Comparison of ENCODE assay signal across 7 mouse cellular contexts in the genomic region with DNA sequence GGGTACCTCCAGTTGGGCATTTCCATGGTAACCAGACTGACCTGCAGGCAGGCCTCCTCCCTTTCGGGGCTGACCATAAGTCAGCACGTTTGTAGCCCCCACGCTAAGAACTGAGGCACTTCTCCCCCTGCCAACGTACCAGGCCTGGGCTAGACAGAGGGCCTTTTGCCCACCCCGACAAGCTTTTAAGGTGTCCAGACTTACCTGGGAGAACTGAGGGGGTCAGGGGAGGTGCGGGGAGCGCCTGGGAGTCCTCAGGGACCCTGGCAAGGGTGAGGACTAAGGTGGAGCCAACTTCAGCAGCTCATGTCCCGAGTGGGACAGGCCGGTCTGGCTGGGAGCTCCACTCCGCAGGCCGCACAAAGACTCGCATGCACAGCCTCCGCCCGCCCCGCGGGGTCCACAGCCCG. TPM values are rescaled to one million over a fixed set of nuclear protein-coding genes. Genes with fewer than 3 reads are reported as not detected.
DNase-seq lines count a peak whose midpoint lies in the region; ATAC-seq and TF ChIP-seq lines count a peak whose summit lies in the region.

No protein-coding gene starts in this region.

- WGBS in lung, embryonic 15.5 days: 2% methylated on average over 17 of the region's 17 CpGs
- WGBS in hindbrain, embryonic 12.5 days: 0% methylated on average over 15 of the region's 17 CpGs
- WGBS in lung, postnatal 0 days: 0% methylated on average over 8 of the region's 17 CpGs

- ATAC-seq in lung, embryonic 15.5 days (ENCODE audit: borderline replicate concordance, extremely low read depth, low FRiP score, low TSS enrichment): peak; percentile 20; the same call in 1 of the 2 replicates
- ATAC-seq in hindbrain, embryonic 12.5 days (ENCODE audit: low FRiP score): peak; percentile 31
- peak; percentile 16; the same call in 1 of the 2 replicates for ATAC-seq in lung, postnatal 0 days

- H3K4me3 ChIP-seq in lung, embryonic 15.5 days: peak overlapping the region; percentile 76
- peak overlapping the region; percentile 99 for H3K4me3 ChIP-seq in hindbrain, embryonic 12.5 days
- peak overlapping the region; percentile 59 for H3K4me3 ChIP-seq in lung, postnatal 0 days (ENCODE audit: low read depth, low read length)

- no peak for TF ChIP-seq CTCF in lung, postnatal 0 days (IDR thresholded peaks at IDR 0.05)

- intact Hi-C loops in gastrocnemius, postnatal 14 days (cut with DNase I; ENCODE audit: low total_unique reads): no loop called here

- H3K27me3 ChIP-seq in lung, embryonic 15.5 days: no peaks in the 10 kb centered on the region
- no peaks in the 10 kb centered on the region for H3K27me3 ChIP-seq in hindbrain, embryonic 12.5 days
- no peaks in the 10 kb centered on the region for H3K27me3 ChIP-seq in lung, postnatal 0 days (replicated peaks; ENCODE audit: insufficient read depth, low read length)

- H3K36me3 ChIP-seq in lung, embryonic 15.5 days: peaks cover 30% of the 10 kb centered on the region
- H3K36me3 ChIP-seq in hindbrain, embryonic 12.5 days: peaks cover 27% of the 10 kb centered on the region
- peaks cover 22% of the 10 kb centered on the region for H3K36me3 ChIP-seq in lung, postnatal 0 days (ENCODE audit: insufficient read depth, low read length)

- TF ChIP-seq EP300 in lung, postnatal 0 days (IDR thresholded peaks at IDR 0.05): no peak

- no peaks in the 10 kb centered on the region for H3K9me3 ChIP-seq in lung, embryonic 15.5 days
- no peaks in the 10 kb centered on the region for H3K9me3 ChIP-seq in hindbrain, embryonic 12.5 days (replicated peaks)
- H3K9me3 ChIP-seq in lung, postnatal 0 days (ENCODE audit: low read length): no peaks in the 10 kb centered on the region

- H3K4me2 ChIP-seq in lung, embryonic 15.5 days: peak overlapping the region; percentile 85
- H3K4me2 ChIP-seq in hindbrain, embryonic 12.5 days (replicated peaks): peak overlapping the region; percentile 84
- H3K4me2 ChIP-seq in lung, postnatal 0 days (replicated peaks; ENCODE audit: low read depth, low read length): peak overlapping the region; percentile 83

- DNase-seq in lung, postnatal 25 days (ENCODE audit: low spot score): no peak
- peak; percentile 74 for DNase-seq in cerebellum, adult 9-11 months
- DNase-seq in lung, postnatal 0 days (ENCODE audit: low spot score): no peak
- DNase-seq in thymus, postnatal 36 days: peak; percentile 45 to 66
- DNase-seq in gastrocnemius, postnatal 14 days: no peak

- H3K4me1 ChIP-seq in lung, embryonic 15.5 days: peaks cover 62% of the 10 kb centered on the region
- H3K4me1 ChIP-seq in hindbrain, embryonic 12.5 days: peaks cover 67% of the 10 kb centered on the region
- peaks cover 49% of the 10 kb centered on the region; the same call in 1 of the 2 replicates for H3K4me1 ChIP-seq in lung, postnatal 0 days (ENCODE audit: insufficient read depth, low read depth, low read length)

- peak overlapping the region; percentile 99 for H3K27ac ChIP-seq in lung, embryonic 15.5 days
- H3K27ac ChIP-seq in hindbrain, embryonic 12.5 days: peak overlapping the region; percentile 98
- peak overlapping the region; percentile 90 for H3K27ac ChIP-seq in lung, postnatal 0 days (ENCODE audit: low read length)

- peak overlapping the region; percentile 89 for H3K9ac ChIP-seq in lung, embryonic 15.5 days
- H3K9ac ChIP-seq in hindbrain, embryonic 12.5 days: peak overlapping the region; percentile 98
- H3K9ac ChIP-seq in lung, postnatal 0 days (replicated peaks; ENCODE audit: low read depth): peak overlapping the region; percentile 75

RNA-seq across cellular contexts. Expression of gene Pprc1, which starts 5.8 kb away (rescaled TPM):
- polyA plus RNA-seq in lung, embryonic 15.5 days (2015; fragmentation: Nextera tagmentation; extraction: Ambion mirVana): 28.0 and 29.5 TPM in 2 replicates
- polyA plus RNA-seq in hindbrain, embryonic 12.5 days (2016; fragmentation: Nextera tagmentation; extraction: Ambion mirVana): 28.5 and 30.8 TPM in 2 replicates
- 6.0 and 6.9 TPM in 2 replicates for polyA plus RNA-seq in lung, postnatal 0 days (2015; fragmentation: Nextera tagmentation; extraction: Ambion mirVana)
- total RNA-seq in gastrocnemius, postnatal 14 days (2021): 10 to 100 TPM; 11.2 to 11.5 TPM

RNA-seq across cellular contexts. Expression of gene Ldb1, which starts 6.2 kb away (rescaled TPM):
- 98.2 and 99.7 TPM in 2 replicates for polyA plus RNA-seq in lung, embryonic 15.5 days (2015; fragmentation: Nextera tagmentation; extraction: Ambion mirVana)
- 129 and 138 TPM in 2 replicates for polyA plus RNA-seq in hindbrain, embryonic 12.5 days (2016; fragmentation: Nextera tagmentation; extraction: Ambion mirVana)
- polyA plus RNA-seq in lung, postnatal 0 days (2015; fragmentation: Nextera tagmentation; extraction: Ambion mirVana): 96.3 and 107 TPM in 2 replicates
- 10 to 100 TPM; 26.2 to 28.5 TPM for total RNA-seq in gastrocnemius, postnatal 14 days (2021)

RNA-seq across cellular contexts. Expression of gene Hps6, which starts 35.5 kb away (rescaled TPM):
- polyA plus RNA-seq in lung, embryonic 15.5 days (2015; fragmentation: Nextera tagmentation; extraction: Ambion mirVana): 9.7 and 11.1 TPM in 2 replicates
- polyA plus RNA-seq in hindbrain, embryonic 12.5 days (2016; fragmentation: Nextera tagmentation; extraction: Ambion mirVana): 4.8 and 5.1 TPM in 2 replicates
- polyA plus RNA-seq in lung, postnatal 0 days (2015; fragmentation: Nextera tagmentation; extraction: Ambion mirVana): 8.9 and 9.6 TPM in 2 replicates
- 1 to 10 TPM; 3.1 to 3.8 TPM for total RNA-seq in gastrocnemius, postnatal 14 days (2021)

RNA-seq across cellular contexts. Expression of gene Nolc1, which starts 36.8 kb away (rescaled TPM):
- 76.4 and 77.7 TPM in 2 replicates for polyA plus RNA-seq in lung, embryonic 15.5 days (2015; fragmentation: Nextera tagmentation; extraction: Ambion mirVana)
- polyA plus RNA-seq in hindbrain, embryonic 12.5 days (2016; fragmentation: Nextera tagmentation; extraction: Ambion mirVana): 84.9 and 88.7 TPM in 2 replicates
- 22.5 and 26.0 TPM in 2 replicates for polyA plus RNA-seq in lung, postnatal 0 days (2015; fragmentation: Nextera tagmentation; extraction: Ambion mirVana)
- total RNA-seq in gastrocnemius, postnatal 14 days (2021): 10 to 100 TPM; 17.5 to 25.5 TPM

RNA-seq across cellular contexts. Expression of gene Armh3, which starts 40.6 kb away (rescaled TPM):
- polyA plus RNA-seq in lung, embryonic 15.5 days (2015; fragmentation: Nextera tagmentation; extraction: Ambion mirVana): 15.6 and 17.9 TPM in 2 replicates
- 21.3 and 24.2 TPM in 2 replicates for polyA plus RNA-seq in hindbrain, embryonic 12.5 days (2016; fragmentation: Nextera tagmentation; extraction: Ambion mirVana)
- polyA plus RNA-seq in lung, postnatal 0 days (2015; fragmentation: Nextera tagmentation; extraction: Ambion mirVana): 8.8 and 9.0 TPM in 2 replicates
- 10 to 100 TPM; 10.8 to 10.9 TPM for total RNA-seq in gastrocnemius, postnatal 14 days (2021)

Comparison
In these comparisons a context has a peak if more than half of its experiments do, and no peak if none do; other contexts are left out.
1. DNase-seq: peak in cerebellum, adult 9-11 months (single experiment) and thymus, postnatal 36 days (2 of 2); none in lung, postnatal 25 days (single experiment), lung, postnatal 0 days (single experiment) and gastrocnemius, postnatal 14 days (single experiment).
2. Peak in every context shown above with its lines, with median percentiles within 50 percentile points of each other: ATAC-seq, H3K27ac ChIP-seq, H3K4me2 ChIP-seq, H3K4me3 ChIP-seq and H3K9ac ChIP-seq.